Mouse (Mus musculus) small intestine, adult 2 months (tissue): ENCODE data around the gene Mgat2. TPM values are rescaled to one million over a fixed set of nuclear protein-coding genes. Genes with fewer than 3 reads are reported as not detected.
A peak's percentile ranks its signal among the peaks of the same experiment; 100 is the strongest.
"Not testable (repeated sequence)": the region's sequence is repeated elsewhere in the genome, so short reads cannot be mapped to it uniquely, and the experiment has no call there.

Experiments
- H3K27ac ChIP-seq: fragments of 200-500 bp; 2 replicates; pipeline ENCODE4 v1.5.1; 2012; ENCODE audit warnings: low read depth, low read length, control low read depth, inconsistent platforms; ENCODE audit not compliant: insufficient read depth
- H3K27me3 ChIP-seq: fragments of 200-500 bp; 2 replicates; pipeline ENCODE4 v1.6.1; 2012; ENCODE audit warnings: mild to moderate bottlenecking, moderate library complexity, low read length, inconsistent platforms; ENCODE audit not compliant: control insufficient read depth, insufficient read depth
- H3K36me3 ChIP-seq: fragments of 200-500 bp; 2 replicates; pipeline ENCODE4 v1.6.1; 2012; ENCODE audit warnings: mild to moderate bottlenecking, low read length, control low read depth, inconsistent platforms; ENCODE audit not compliant: control insufficient read depth, insufficient read depth
- H3K4me1 ChIP-seq: fragments of 200-500 bp; 2 replicates; pipeline ENCODE4 v1.6.1; 2012; ENCODE audit warnings: low read length, inconsistent platforms, mixed read lengths; ENCODE audit not compliant: control insufficient read depth, insufficient read depth, insufficient read length
- H3K4me3 ChIP-seq: fragments of 200-500 bp; 2 replicates; pipeline ENCODE4 v1.5.1; 2012; ENCODE audit warnings: low read depth, mild to moderate bottlenecking, control low read depth, inconsistent platforms, low read length, moderate library complexity
- CTCF ChIP-seq: fragments of 200-500 bp; IDR thresholded peaks from 2 replicates; pipeline ENCODE4 v1.5.1; 2012; ENCODE audit warnings: low read depth, mild to moderate bottlenecking, control low read depth, inconsistent platforms, low read length, moderate library complexity, mixed read lengths; ENCODE audit not compliant: insufficient replicate concordance, insufficient read length; ENCODE audit errors: extremely low read depth
- POLR2A ChIP-seq: fragments of 200-500 bp; IDR thresholded peaks from 2 replicates; pipeline ENCODE4 v1.6.1; 2012; ENCODE audit warnings: low read depth, mild to moderate bottlenecking, control low read depth, inconsistent platforms, low read length, moderate library complexity
- WGBS: fragments of 180-500 bp; shearing (Covaris S2); methylation state at CpG from one replicate; pipeline ENCODE4 v1.1.7; 2018; 5-methylcytosine and 5-hydroxymethylcytosine counted together
- polyA plus RNA-seq: library from polyadenylated mRNA; depleted of rRNA; stranded (reverse); fragments of >200 nt; gene quantifications from 2 replicates; pipeline ENCODE4 v1.2.3, GENCODE M21; 2012

Gene Mgat2
- polyA plus RNA-seq, 1 experiment, result 20.6 TPM

GRCm38 (mm10) chr12:69156436-69156835, 27.5 kb upstream of the Mgat2 start:
- Histone ChIP-seq H3K27ac (no peak overlapping the region), H3K36me3 (peaks cover 12% of the 10 kb centered on the region), H3K27me3 (no peaks in the 10 kb centered on the region), H3K4me3 (no peak overlapping the region), H3K4me1 (no peaks in the 10 kb centered on the region; the same call in 1 of the 2 replicates)
- 70% methylated on average over 4 of the region's 4 CpGs for WGBS
- TF ChIP-seq POLR2A, result no peak

GRCm38 (mm10) chr12:69157107-69157506, 26.9 kb upstream of the Mgat2 start:
- no peak overlapping the region for H3K27ac ChIP-seq
- H3K27me3 ChIP-seq, result no peaks in the 10 kb centered on the region
- TF ChIP-seq CTCF (no peak), POLR2A (no peak)
- WGBS, result 95% methylated on average over 2 of the region's 2 CpGs
- H3K4me3 ChIP-seq, result no peak overlapping the region
- peaks cover 12% of the 10 kb centered on the region for H3K36me3 ChIP-seq
- no peaks in the 10 kb centered on the region; the same call in 1 of the 2 replicates for H3K4me1 ChIP-seq

GRCm38 (mm10) chr12:69158366-69158764, 25.6 kb upstream of the Mgat2 start:
- H3K36me3 ChIP-seq, result peaks cover 12% of the 10 kb centered on the region
- peak overlapping the region; percentile 86 for H3K4me3 ChIP-seq
- H3K27me3 ChIP-seq, result no peaks in the 10 kb centered on the region
- no peaks in the 10 kb centered on the region; the same call in 1 of the 2 replicates for H3K4me1 ChIP-seq
- H3K27ac ChIP-seq, result peak overlapping the region; percentile 83
- under 1% methylated on average over 19 of the region's 19 CpGs for WGBS
- TF ChIP-seq CTCF (no peak), POLR2A (no peak)

GRCm38 (mm10) chr12:69158765-69159577, 25.0 kb upstream of the Mgat2 start, which contains the start of gene Rps29:
Rps29 (minus strand) TSS chr12:69159186.
- Histone ChIP-seq H3K27ac (peak within 1 kb of the TSS; percentile 83), H3K4me3 (peak within 1 kb of the TSS; percentile 86), H3K36me3 (peaks cover 12% of the 10 kb centered on the region)
- H3K27me3 ChIP-seq, H3K4me1 ChIP-seq: not testable (repeated sequence)
- under 1% methylated on average over 60 of the region's 68 CpGs for WGBS
- TF ChIP-seq POLR2A, result peak; percentile 87
- peak; percentile 20; the same call in 1 of the 2 replicates for TF ChIP-seq CTCF

GRCm38 (mm10) chr12:69159578-69159940, 24.4 kb upstream of the Mgat2 start:
- Histone ChIP-seq H3K4me3 (peak overlapping the region; percentile 30), H3K27ac (no peak overlapping the region)

GRCm38 (mm10) chr12:69160677-69161076, 23.3 kb upstream of the Mgat2 start:
- not testable (repeated sequence) for H3K27me3 ChIP-seq, H3K4me3 ChIP-seq, H3K4me1 ChIP-seq, H3K27ac ChIP-seq
- WGBS, result 77% methylated on average over 2 of the region's 2 CpGs
- peaks cover 12% of the 10 kb centered on the region for H3K36me3 ChIP-seq

More at GRCm38 (mm10) chr12:69159578-69159940, 24.4 kb upstream of the Mgat2 start:
- Histone ChIP-seq H3K27me3 (no peaks in the 10 kb centered on the region), H3K4me1 (no peaks in the 10 kb centered on the region; the same call in 1 of the 2 replicates), H3K36me3 (peaks cover 12% of the 10 kb centered on the region)
- TF ChIP-seq POLR2A (no peak), CTCF (no peak)
- 1% methylated on average over 9 of the region's 9 CpGs for WGBS

- not testable (repeated sequence) for H3K27ac ChIP-seq, H3K36me3 ChIP-seq
- 87% methylated on average over 4 of the region's 4 CpGs for WGBS
Measured at GRCm38 (mm10) chr12:69163586-69163985, 20.4 kb upstream of the Mgat2 start.

More at GRCm38 (mm10) chr12:69163586-69163985, 20.4 kb upstream of the Mgat2 start:
- not testable (repeated sequence) for H3K4me3 ChIP-seq, H3K27me3 ChIP-seq, H3K4me1 ChIP-seq
